Mouse (Mus musculus): ENCODE results near the gene Cdc42ep2. TPM values are rescaled to one million over a fixed set of nuclear protein-coding genes. Genes with fewer than 3 reads are reported as not detected.
"Not testable (repeated sequence)": the region's sequence is repeated elsewhere in the genome, so short reads cannot be mapped to it uniquely, and the experiment has no call there.

Cdc42ep2 gene
- polyA plus RNA-seq, 1 experiment from 2014 or later = 10.5 TPM

- H3K36me3 ChIP-seq (ENCODE audit: control insufficient read depth, insufficient read depth, low read length) = peaks cover 17% of the 10 kb centered on the region
- no peak overlapping the region for H3K27ac ChIP-seq (ENCODE audit: low read depth, low read length)
- 93% methylated on average over 12 of the region's 12 CpGs for WGBS
- no peaks in the 10 kb centered on the region for H3K27me3 ChIP-seq (ENCODE audit: control insufficient read depth, insufficient read depth, low read length)
- no peak overlapping the region for H3K9ac ChIP-seq (ENCODE audit: low read depth, low read length)
- ATAC-seq (ENCODE audit: low FRiP score, low TSS enrichment) = no peak
- H3K4me2 ChIP-seq (replicated peaks; ENCODE audit: low read depth, low read length) = no peak overlapping the region
- H3K4me3 ChIP-seq (ENCODE audit: low read length) = no peak overlapping the region
- H3K4me1 ChIP-seq (ENCODE audit: control insufficient read depth, insufficient read depth, low read length) = peaks cover 10% of the 10 kb centered on the region; the same call in 1 of the 2 replicates
- no peaks in the 10 kb centered on the region for H3K9me3 ChIP-seq (ENCODE audit: control insufficient read depth, low read length)
These were observed 32.9 kb downstream of the Cdc42ep2 start for GRCm38 (mm10) chr19:5891521-5892258.

- Histone ChIP-seq H3K9me3 (ENCODE audit: control insufficient read depth, low read length) (no peaks in the 10 kb centered on the region), H3K4me2 (replicated peaks; ENCODE audit: low read depth, low read length) (no peak overlapping the region), H3K36me3 (ENCODE audit: control insufficient read depth, insufficient read depth, low read length) (peaks cover 5% of the 10 kb centered on the region; the same call in 1 of the 2 replicates), H3K27ac (ENCODE audit: low read depth, low read length) (no peak overlapping the region), H3K4me1 (ENCODE audit: control insufficient read depth, insufficient read depth, low read length) (peaks cover 10% of the 10 kb centered on the region; the same call in 1 of the 2 replicates), H3K9ac (ENCODE audit: low read depth, low read length) (no peak overlapping the region), H3K27me3 (ENCODE audit: control insufficient read depth, insufficient read depth, low read length) (no peaks in the 10 kb centered on the region), H3K4me3 (ENCODE audit: low read length) (no peak overlapping the region)
- 64% methylated on average over 4 of the region's 4 CpGs for WGBS
- no peak for ATAC-seq (ENCODE audit: low FRiP score, low TSS enrichment)
These were observed 35.4 kb downstream of the Cdc42ep2 start for GRCm38 (mm10) chr19:5889211-5889610.

DNA sequence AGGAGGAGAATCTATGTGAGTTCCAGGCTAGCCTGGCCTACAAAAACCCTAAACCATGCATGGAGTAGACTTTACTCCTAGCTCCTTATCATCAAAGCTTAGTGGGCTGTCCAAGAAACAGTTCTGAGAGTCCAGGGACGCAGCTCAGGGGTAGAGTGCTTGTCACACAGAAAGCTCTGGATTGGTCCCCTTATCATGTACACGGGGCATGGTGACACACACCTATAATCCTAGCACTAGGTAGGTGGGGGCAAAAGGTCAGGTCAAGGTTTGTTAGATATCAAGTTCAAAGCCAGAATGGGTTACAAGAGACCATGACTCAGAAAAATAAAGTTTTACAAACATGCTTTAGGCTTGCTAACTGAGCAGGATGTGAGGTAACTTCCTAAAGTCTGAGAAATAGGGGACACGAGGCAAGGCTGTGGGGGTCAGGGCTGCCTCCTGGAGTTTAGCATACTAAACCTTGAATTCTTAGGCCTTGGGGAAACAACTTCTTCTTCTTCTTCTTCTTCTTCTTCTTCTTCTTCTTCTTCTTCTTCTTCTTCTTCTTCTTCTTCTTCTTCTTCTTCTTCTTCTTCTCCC is 37.3 kb downstream of the Cdc42ep2 start:
- H3K4me3 ChIP-seq (ENCODE audit: low read length) = no peak overlapping the region
- no peaks in the 10 kb centered on the region for H3K27me3 ChIP-seq (ENCODE audit: control insufficient read depth, insufficient read depth, low read length)
- WGBS = 73% methylated on average over 3 of the region's 3 CpGs
- no peak overlapping the region for H3K9ac ChIP-seq (ENCODE audit: low read depth, low read length)
- ATAC-seq (ENCODE audit: low FRiP score, low TSS enrichment) = no peak
- no peak overlapping the region for H3K27ac ChIP-seq (ENCODE audit: low read depth, low read length)
- peaks cover 5% of the 10 kb centered on the region; the same call in 1 of the 2 replicates for H3K36me3 ChIP-seq (ENCODE audit: control insufficient read depth, insufficient read depth, low read length)
- H3K9me3 ChIP-seq (ENCODE audit: control insufficient read depth, low read length) = no peaks in the 10 kb centered on the region
- 0 out of 2 replicates have a peak, but pooled peaks cover 5% of the 10 kb centered on the region for H3K4me1 ChIP-seq (ENCODE audit: control insufficient read depth, insufficient read depth, low read length)
- H3K4me2 ChIP-seq (replicated peaks; ENCODE audit: low read depth, low read length) = no peak overlapping the region

DNA sequence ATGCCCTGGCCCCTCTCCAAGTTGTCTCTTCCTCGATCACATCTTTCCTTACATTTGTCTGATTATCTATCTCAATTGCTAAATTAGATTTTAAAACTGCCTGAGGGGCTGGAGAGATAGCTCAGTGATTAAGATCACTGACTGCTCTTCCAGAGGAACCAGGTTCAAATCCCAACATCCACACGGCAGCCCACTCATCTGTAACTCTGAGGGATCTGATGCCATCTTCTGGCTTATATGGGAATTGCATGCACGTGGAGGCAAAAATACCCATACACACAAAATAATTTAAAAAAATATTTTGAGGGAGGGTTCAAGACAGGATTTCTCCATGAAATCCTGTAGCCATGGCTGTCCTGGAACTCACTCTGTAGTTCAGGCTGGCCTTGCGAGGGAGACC is 38.8 kb downstream of the Cdc42ep2 start:
- no peak overlapping the region for H3K27ac ChIP-seq (ENCODE audit: low read depth, low read length)
- H3K9me3 ChIP-seq (ENCODE audit: control insufficient read depth, low read length) = no peaks in the 10 kb centered on the region
- no peak overlapping the region for H3K4me3 ChIP-seq (ENCODE audit: low read length)
- H3K36me3 ChIP-seq (ENCODE audit: control insufficient read depth, insufficient read depth, low read length) = no peaks in the 10 kb centered on the region
- no peaks in the 10 kb centered on the region for H3K27me3 ChIP-seq (ENCODE audit: control insufficient read depth, insufficient read depth, low read length)
- H3K4me2 ChIP-seq (replicated peaks; ENCODE audit: low read depth, low read length) = no peak overlapping the region
- no peak overlapping the region for H3K9ac ChIP-seq (ENCODE audit: low read depth, low read length)
- no peaks in the 10 kb centered on the region for H3K4me1 ChIP-seq (ENCODE audit: control insufficient read depth, insufficient read depth, low read length)
- ATAC-seq (ENCODE audit: low FRiP score, low TSS enrichment) = no peak
- 60% methylated on average over 4 of the region's 4 CpGs for WGBS

DNA sequence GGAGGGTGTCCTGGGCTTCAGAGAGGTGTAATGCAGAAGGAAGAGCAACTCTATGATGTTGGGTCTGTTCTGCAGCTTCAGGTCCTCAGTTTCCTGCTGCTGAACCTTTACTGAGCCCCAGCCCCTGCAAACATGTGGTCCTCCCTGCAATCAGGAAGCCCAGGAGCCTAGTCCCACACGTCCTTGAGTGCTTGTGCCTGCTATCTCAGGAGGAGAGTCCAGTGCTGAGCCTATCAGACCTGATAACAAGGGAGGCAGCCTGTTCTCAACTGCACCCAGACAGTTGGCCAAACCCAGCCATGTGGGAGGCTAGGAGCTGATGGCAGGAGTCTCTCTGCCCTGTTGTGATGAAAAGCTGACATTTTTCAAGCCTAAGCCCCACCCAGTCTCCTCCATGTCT is 40.7 kb downstream of the Cdc42ep2 start:
- no peak overlapping the region for H3K27ac ChIP-seq (ENCODE audit: low read depth, low read length)
- no peak for ATAC-seq (ENCODE audit: low FRiP score, low TSS enrichment)
- H3K4me1 ChIP-seq (ENCODE audit: control insufficient read depth, insufficient read depth, low read length) = no peaks in the 10 kb centered on the region
- no peaks in the 10 kb centered on the region for H3K27me3 ChIP-seq (ENCODE audit: control insufficient read depth, insufficient read depth, low read length)
- no peaks in the 10 kb centered on the region for H3K9me3 ChIP-seq (ENCODE audit: control insufficient read depth, low read length)
- H3K4me3 ChIP-seq (ENCODE audit: low read length) = no peak overlapping the region
- no peaks in the 10 kb centered on the region for H3K36me3 ChIP-seq (ENCODE audit: control insufficient read depth, insufficient read depth, low read length)
- WGBS = 30% methylated on average over 1 of the region's 1 CpGs
- no peak overlapping the region for H3K4me2 ChIP-seq (replicated peaks; ENCODE audit: low read depth, low read length)
- no peak overlapping the region for H3K9ac ChIP-seq (ENCODE audit: low read depth, low read length)

DNA sequence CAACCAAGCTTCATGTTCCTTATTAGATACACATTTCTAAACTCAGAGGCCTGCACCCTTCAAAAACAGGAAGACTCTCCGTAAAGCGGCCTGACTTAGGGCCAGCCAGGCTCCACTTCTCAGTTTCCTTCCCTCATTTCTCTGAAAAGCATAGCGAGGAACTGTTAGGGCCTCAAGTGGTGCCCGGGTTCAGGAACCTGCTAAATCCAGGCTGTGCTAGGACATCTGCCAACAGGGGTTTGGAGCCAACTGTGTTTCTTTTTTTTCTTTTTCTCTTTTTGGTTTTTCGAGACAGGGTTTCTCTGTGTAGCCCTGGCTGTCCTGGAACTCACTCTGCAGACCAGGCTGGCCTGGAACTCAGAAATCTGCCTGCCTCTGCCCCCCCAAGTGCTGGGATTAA is 42.5 kb downstream of the Cdc42ep2 start:
- not testable (repeated sequence) for H3K4me3 ChIP-seq (ENCODE audit: low read length); ATAC-seq (ENCODE audit: low FRiP score, low TSS enrichment); H3K9me3 ChIP-seq (ENCODE audit: control insufficient read depth, low read length); H3K27ac ChIP-seq (ENCODE audit: low read depth, low read length); H3K36me3 ChIP-seq (ENCODE audit: control insufficient read depth, insufficient read depth, low read length); H3K4me2 ChIP-seq (replicated peaks; ENCODE audit: low read depth, low read length); H3K9ac ChIP-seq (ENCODE audit: low read depth, low read length); H3K4me1 ChIP-seq (ENCODE audit: control insufficient read depth, insufficient read depth, low read length); H3K27me3 ChIP-seq (ENCODE audit: control insufficient read depth, insufficient read depth, low read length)
- 89% methylated on average over 5 of the region's 5 CpGs for WGBS

DNA sequence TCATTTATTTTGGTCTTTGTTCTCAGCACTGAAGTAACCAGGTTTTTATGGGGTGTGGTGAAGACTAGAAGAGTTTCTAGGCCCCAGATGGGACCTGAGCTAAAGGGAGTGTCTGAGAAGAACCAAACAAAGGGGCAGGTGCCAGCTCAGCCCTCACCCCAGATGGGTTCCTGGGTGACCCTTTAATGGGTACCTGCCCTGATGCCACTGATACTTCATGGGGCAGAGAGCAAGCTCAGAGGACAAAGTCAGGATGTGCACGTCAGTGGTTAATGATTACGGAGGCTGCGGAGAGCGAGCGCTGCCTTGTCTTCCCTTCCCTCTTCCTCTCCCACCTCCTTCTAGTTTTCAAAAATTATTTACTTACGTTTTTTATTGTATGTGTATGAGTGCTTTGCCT is 43.5 kb downstream of the Cdc42ep2 start:
- H3K4me3 ChIP-seq (ENCODE audit: low read length) = no peak overlapping the region
- H3K9me3 ChIP-seq (ENCODE audit: control insufficient read depth, low read length) = no peaks in the 10 kb centered on the region
- no peak for ATAC-seq (ENCODE audit: low FRiP score, low TSS enrichment)
- no peak overlapping the region for H3K27ac ChIP-seq (ENCODE audit: low read depth, low read length)
- no peaks in the 10 kb centered on the region for H3K4me1 ChIP-seq (ENCODE audit: control insufficient read depth, insufficient read depth, low read length)
- H3K36me3 ChIP-seq (ENCODE audit: control insufficient read depth, insufficient read depth, low read length) = no peaks in the 10 kb centered on the region
- no peaks in the 10 kb centered on the region for H3K27me3 ChIP-seq (ENCODE audit: control insufficient read depth, insufficient read depth, low read length)
- WGBS = 92% methylated on average over 6 of the region's 6 CpGs
- no peak overlapping the region for H3K4me2 ChIP-seq (replicated peaks; ENCODE audit: low read depth, low read length)
- H3K9ac ChIP-seq (ENCODE audit: low read depth, low read length) = no peak overlapping the region

GRCm38 (mm10) chr19:5879735-5880134 is 44.9 kb downstream of the Cdc42ep2 start:
- ATAC-seq (ENCODE audit: low FRiP score, low TSS enrichment) = no peak
- no peaks in the 10 kb centered on the region for H3K36me3 ChIP-seq (ENCODE audit: control insufficient read depth, insufficient read depth, low read length)
- WGBS = 92% methylated on average over 7 of the region's 7 CpGs

GRCm38 (mm10) chr19:5878916-5879315 is 45.7 kb downstream of the Cdc42ep2 start:
- H3K4me1 ChIP-seq (ENCODE audit: control insufficient read depth, insufficient read depth, low read length) = 0 out of 2 replicates have a peak, but pooled peaks cover 3% of the 10 kb centered on the region
- no peak for ATAC-seq (ENCODE audit: low FRiP score, low TSS enrichment)
- no peak overlapping the region for H3K9ac ChIP-seq (ENCODE audit: low read depth, low read length)
- H3K27me3 ChIP-seq (ENCODE audit: control insufficient read depth, insufficient read depth, low read length) = no peaks in the 10 kb centered on the region
- H3K4me3 ChIP-seq (ENCODE audit: low read length) = no peak overlapping the region
- no peak overlapping the region for H3K27ac ChIP-seq (ENCODE audit: low read depth, low read length)
- WGBS = 91% methylated on average over 3 of the region's 3 CpGs
- no peak overlapping the region for H3K4me2 ChIP-seq (replicated peaks; ENCODE audit: low read depth, low read length)
- H3K9me3 ChIP-seq (ENCODE audit: control insufficient read depth, low read length) = no peaks in the 10 kb centered on the region
- no peaks in the 10 kb centered on the region for H3K36me3 ChIP-seq (ENCODE audit: control insufficient read depth, insufficient read depth, low read length)

More at GRCm38 (mm10) chr19:5879735-5880134, 44.9 kb downstream of the Cdc42ep2 start:
- Histone ChIP-seq H3K4me2 (replicated peaks; ENCODE audit: low read depth, low read length) (no peak overlapping the region), H3K27me3 (ENCODE audit: control insufficient read depth, insufficient read depth, low read length) (no peaks in the 10 kb centered on the region), H3K9ac (ENCODE audit: low read depth, low read length) (no peak overlapping the region), H3K4me3 (ENCODE audit: low read length) (no peak overlapping the region), H3K9me3 (ENCODE audit: control insufficient read depth, low read length) (no peaks in the 10 kb centered on the region), H3K27ac (ENCODE audit: low read depth, low read length) (no peak overlapping the region), H3K4me1 (ENCODE audit: control insufficient read depth, insufficient read depth, low read length) (no peaks in the 10 kb centered on the region)
